Mouse (Mus musculus): ENCODE data around the gene G3bp2. TPM values are rescaled to one million over a fixed set of nuclear protein-coding genes. Genes with fewer than 3 reads are reported as not detected.

G3bp2 gene
- total RNA-seq, 2 experiments from 2014 or later = 90.9 to 130 TPM

DNA sequence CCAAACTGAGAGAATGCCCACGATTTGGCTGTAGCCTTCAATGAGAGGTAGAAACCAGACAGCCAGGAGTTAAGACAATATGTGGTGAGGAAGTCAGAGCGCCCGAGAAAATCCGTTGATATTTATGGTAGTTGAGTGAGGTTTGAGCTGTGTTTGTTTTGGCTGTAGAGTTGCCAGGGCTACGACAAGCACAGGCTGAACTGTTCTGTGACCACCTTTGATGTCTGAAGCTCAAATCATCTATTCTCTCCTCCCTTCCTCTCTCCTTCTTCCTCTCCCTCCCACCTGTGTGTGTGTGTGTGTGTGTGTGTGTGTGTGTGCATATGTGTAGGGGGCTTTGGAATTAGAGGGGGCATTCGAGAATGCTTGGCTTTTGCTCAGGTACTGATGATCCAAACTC, 19.5 kb upstream of the G3bp2 start:
- no peak for ATAC-seq (replicated peaks; ENCODE audit: poor library complexity, severe bottlenecking)

DNA sequence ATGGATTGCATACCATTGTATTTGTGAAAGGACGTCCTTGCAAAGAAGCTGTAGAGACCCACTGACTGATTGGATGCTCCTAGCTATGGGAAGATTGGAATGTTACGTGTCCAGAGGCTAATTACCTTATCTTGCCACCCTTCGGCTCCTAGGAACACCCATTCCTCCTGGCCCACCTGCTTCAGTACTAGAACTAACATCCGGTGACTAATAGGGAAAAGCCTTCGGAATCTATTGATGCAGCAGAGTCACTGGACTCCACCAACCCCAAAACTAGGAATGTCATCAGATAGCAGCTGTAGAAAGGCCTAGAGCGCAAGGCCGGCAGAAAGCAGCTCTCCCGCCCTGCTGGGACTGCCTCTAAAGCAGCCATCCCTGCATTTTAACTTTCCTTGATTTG, 18.1 kb upstream of the G3bp2 start:
- no peak for ATAC-seq (replicated peaks; ENCODE audit: poor library complexity, severe bottlenecking)

DNA sequence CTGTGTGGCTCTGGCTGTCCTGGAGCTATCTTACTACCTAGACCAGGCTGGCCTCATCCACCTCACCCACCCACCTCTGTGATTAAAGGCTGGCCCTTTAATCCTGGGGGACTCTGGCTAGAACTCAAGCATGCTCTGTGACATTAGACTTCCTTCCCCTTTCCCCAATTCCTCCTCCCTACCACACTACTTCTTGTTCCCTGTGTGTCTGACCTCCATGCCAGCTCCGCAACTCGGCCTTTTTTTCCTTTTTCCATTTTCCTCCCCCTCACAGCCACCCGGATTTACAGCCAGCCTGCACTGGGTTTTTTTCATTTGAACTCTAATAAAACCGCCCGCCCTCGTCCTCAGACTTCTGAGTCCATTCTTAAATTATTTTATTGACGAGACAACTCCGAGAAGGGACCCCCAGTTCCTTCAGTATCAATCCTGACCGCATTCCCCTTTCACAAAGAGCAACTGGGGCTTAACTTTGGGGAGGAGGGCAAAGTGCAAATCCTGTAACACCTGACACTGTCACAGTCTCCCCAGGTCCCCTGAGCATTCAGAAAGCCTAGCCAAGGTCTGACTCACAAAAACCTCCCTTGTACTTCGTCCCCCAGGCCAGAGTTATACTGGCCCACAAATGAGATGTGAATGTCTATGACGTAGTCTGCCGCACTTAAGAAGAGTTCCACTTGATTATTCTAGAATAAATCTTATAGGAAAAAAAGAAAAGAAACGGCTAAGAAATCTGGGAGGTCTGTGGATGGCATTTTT, 15.0 kb upstream of the G3bp2 start:
- peak; percentile 87 for ATAC-seq (replicated peaks; ENCODE audit: poor library complexity, severe bottlenecking)

DNA sequence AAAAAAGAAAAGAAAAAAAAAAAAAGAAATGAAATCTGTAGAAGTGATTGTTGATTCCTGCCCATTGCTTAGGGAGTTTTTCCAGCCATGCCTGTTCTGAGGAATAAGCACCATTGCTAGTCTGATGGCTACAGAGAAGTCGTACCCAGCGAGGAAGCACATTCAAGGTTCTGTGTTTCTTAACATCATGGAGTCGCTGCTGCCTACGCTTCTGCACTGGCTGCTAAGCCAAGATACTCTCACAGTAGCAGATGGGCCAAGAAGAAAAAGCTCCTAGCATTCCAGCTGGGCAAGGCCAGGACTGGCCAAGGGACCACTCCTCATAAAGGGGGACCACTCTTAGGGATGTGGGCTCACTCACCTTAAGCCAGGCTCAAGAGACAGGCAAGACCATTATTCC, 14.3 kb upstream of the G3bp2 start:
- ATAC-seq (replicated peaks; ENCODE audit: poor library complexity, severe bottlenecking) = no peak

DNA sequence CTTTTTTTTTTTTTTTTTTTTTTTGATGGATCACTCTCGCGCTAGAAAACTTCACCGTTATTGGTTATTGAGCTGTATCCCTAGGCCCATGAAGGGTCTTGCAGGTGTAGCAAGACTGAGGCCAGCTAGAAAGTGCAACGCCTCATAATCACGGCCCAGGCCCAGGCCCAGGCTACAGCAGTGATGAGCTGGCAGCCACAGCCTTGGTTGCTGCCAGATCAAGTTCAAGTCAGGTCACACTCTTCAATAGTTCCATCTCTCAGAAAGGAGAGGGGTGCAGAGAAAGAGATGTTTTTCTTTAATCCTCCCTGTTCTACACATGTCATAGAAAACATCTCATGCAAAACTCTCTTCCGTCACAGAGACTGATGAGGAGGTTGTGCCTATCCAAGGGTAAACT, 13.3 kb upstream of the G3bp2 start:
- no peak for ATAC-seq (replicated peaks; ENCODE audit: poor library complexity, severe bottlenecking)

DNA sequence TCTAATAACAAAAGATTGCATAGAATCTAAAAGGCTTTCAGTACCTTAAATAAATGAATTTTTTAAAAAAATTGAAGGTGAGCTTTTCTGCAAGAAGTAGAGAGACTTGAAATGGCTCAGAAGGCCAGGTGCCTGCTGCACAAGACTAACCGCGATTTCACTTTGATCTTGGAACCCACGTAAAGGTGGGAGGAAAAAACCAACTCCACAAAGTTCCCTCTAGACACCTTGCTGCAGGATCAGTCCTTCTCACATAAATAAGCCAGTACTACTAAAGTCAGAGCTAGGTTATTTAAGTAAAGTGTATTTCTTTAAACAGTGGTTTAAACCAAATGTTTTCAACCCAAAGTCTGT, 10.5 kb upstream of the G3bp2 start:
- ATAC-seq (replicated peaks; ENCODE audit: poor library complexity, severe bottlenecking) = no peak

DNA sequence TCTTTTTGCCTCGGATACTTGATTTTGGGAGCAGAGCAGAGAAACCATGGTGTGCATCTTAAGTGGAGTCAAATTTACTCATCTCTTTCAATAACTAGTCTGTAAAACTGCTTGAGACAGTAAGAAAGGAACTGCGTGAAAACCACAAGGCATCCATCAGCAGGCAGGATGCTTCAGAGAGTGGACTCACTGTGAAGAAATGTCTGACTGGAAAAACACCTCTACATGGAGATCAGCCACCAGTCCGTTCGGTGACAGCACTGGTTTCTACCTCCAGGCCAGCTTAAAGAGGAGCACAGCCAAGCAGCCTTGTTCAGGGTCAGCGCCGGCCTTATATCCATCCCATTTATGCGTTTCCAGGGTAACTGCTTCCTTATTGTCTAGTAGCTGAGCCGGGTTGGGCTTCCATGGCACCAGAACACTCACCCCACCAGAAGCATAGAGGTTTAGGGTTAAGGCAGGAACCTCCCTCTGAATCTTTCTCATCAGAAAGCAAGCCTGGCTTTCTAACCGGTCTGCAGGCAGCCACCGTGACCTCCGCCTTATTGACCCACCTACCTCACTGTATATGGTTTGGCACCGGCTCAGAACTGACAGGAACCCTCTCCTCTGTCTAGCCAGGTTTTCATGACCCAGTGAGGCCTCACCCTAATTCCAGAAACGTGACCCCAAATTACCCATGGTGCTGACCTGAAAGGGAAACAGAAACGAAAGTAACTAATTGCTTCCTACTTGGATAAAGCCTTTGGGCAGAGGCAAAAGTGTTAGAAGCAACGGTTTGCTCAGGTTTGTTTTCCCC, 9.9 kb upstream of the G3bp2 start:
- ATAC-seq (replicated peaks; ENCODE audit: poor library complexity, severe bottlenecking) = peak; percentile 65

DNA sequence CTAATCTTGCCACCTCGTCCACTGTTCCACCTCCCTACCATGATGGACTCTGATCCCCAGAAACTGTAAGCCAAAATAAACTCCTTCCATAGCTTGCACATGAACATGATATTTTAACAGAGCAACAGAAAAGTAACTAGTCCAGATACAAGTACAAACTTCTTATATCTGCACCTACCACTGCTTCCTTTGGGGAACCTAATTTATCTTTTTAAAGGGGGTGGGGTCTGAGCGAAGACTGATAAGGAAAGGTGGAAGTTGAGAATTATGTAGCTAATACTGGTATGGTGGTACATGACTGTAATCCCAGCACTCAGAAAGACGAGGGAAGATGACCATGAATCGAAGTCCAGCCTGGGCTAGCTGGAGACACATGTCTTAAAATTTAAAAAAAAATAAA, 4.0 kb upstream of the G3bp2 start:
- ATAC-seq (replicated peaks; ENCODE audit: poor library complexity, severe bottlenecking) = no peak

DNA sequence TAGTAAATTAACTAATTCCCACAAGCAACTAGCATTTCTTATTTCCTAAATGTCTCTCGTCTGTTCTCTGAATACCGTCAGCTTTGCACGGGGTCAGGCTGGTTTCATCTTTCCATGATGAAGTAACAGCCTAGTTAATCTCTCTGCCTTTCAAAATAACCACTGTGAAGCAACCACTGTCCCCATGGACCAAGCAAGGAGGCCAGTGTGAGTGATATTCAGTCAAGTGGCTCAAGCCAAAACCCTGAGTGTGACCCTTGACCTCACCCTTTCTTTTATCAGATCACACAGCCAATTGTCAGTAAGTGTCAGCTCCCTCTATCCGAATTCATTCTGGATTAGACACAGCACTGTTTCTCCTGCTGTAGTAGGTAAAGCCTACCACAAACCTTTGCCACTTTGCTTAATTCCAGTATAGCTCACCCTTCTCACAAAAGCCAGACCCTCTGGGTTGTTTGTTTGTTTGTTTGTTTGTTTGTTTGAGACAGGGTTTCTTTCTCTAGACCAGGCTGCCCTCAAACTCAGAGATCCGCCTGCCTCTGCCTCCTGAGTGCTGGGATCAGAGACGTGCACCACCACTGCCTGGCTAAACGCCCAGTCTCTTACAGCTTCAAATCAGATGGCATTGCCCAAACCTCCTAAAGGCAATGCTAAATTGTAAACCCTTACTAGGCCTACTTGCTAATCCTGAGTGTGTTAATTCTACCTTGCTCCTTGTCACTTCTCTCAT, 2.5 kb upstream of the G3bp2 start:
- no peak for ATAC-seq (replicated peaks; ENCODE audit: poor library complexity, severe bottlenecking)

DNA sequence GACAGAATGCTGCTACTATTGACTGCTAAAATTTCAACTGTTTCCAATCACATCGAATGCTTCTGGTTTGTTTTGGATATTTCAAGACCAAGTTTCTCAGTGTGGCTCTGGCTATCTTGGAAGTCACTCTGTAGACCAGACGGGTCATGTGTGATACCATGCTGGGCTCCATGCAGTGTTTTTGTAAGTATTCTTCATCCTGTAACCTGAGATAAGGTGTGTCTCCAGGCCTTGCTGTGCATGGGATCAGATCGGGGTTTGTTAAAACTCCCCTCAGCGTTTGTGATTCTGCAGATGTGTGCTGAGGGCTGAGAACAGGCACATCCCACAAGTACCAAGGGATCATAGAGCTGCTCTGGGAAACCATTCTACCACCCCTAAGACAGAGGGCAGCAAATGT, 1.7 kb upstream of the G3bp2 start:
- ATAC-seq (replicated peaks; ENCODE audit: poor library complexity, severe bottlenecking) = no peak

DNA sequence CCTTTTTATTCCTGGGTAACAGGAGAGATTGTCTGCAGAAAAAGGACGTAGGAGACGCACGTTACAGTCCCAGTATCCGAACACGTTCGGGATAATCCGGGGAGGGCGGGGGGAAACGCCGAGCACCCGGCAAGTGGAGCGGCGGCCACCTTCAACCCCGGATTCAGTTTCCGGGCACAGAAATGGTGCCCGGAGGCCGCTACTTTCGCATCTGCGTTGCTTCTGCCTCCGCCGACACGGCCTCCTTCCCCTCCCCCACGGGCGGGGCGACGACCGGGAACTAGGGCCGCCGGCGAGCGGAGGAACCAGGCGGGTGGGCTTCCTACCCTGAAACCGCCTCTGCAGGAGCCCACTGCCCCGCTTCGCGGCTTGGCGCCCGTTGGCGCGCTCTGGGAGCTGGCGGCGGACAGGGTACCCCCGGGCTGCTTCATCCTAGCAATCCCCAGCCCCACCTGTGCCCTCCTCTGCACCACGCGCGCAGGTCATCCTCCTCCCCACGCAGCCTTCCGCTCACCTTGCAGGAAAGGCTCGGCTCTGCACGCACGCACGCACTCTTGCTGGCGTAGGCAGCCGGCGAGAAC, 608 bp downstream of the G3bp2 start:
- peak; percentile 52 for ATAC-seq (replicated peaks; ENCODE audit: poor library complexity, severe bottlenecking)

DNA sequence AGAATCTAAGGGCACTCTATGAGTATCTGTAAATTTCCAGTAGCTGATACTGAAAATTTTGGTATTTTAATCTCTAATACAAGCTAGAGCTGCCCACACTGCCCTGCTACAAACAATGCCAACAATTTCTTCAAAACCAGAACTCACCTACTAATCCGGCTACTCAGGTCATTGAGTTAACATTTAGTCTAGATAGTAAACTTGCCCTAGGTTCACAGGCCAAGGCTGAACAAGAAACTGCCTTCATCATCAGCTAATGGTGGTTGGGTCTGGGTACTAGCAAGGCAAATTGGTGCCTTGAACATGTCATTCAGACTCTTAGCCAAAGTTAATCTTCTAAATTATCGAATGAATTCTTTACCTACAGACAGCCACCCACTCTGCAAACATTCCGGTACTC, 2.2 kb downstream of the G3bp2 start:
- ATAC-seq (replicated peaks; ENCODE audit: poor library complexity, severe bottlenecking) = no peak

DNA sequence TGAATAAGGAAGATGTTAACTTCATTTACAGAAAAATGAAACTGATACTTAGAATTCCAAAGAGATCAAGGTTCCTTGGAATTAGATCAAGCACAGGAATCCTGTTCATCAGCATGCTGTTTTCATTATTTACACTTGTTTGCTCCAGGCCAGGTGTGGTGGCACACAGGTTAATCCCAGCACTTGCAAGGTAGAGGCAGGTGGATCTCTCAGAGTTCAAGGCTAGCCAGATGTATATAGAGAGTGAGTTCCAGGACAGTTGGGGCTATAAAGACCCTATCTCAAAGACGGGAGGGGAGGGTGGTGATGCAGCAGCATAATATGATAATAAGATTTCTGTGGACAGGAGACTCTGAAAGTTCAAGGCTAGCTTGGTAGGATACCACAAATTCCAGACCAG, 3.1 kb downstream of the G3bp2 start:
- ATAC-seq (replicated peaks; ENCODE audit: poor library complexity, severe bottlenecking) = no peak

DNA sequence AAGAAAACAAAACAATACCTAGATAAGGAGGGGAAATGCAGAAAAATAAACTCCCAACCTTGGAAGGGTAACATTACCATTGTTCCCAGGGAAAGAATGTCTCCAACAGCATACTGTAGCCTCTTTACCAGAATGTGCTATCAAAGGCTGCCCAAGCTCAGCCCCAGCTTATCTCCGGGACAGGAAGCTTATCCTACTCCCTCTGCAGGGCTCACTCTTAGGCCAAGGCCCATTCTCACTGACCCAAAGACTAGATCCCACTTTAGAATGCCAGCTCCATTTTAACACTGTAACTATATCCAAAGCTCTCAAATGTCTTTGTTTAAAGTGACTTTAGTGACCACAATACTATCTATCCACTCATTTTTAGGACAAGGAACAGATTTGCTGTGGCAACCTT, 4.2 kb downstream of the G3bp2 start:
- no peak for ATAC-seq (replicated peaks; ENCODE audit: poor library complexity, severe bottlenecking)

DNA sequence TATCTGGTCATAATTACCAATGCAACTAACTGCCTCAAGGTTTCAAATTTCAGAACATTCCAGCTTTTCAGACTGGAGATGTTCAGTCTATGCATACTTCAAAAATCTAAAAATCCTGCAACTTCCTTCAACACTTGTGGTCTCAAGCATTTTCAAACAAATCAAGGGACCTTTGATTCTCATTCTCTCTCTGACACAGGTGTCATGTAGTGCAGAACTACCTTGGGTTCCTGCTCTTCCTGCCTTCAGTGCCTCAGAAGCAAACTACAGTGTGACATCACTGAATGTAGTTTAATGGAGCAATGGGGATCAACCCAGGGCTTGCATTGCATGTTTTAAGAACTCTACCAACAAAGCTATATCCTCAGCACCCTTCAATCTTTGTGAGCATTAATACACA, 4.8 kb downstream of the G3bp2 start:
- no peak for ATAC-seq (replicated peaks; ENCODE audit: poor library complexity, severe bottlenecking)

DNA sequence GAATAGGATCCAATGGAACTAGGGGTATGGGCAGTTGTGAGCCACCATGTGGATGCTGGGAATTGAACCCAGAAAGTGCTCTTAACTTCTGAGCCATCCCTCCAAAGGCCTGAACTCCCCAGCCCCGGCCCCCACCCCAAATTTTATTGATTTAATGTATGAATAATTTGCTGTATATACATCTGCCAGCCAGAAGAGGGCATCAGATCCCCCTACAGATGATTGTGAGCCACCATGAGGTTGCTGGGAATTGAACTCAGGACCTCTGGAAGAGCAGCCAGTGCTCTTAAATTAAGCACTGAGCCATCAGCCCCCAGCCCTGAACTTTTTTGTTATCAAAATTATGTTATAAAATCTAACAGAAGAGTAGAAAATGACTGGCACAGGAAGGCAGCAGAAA, 7.2 kb downstream of the G3bp2 start:
- no peak for ATAC-seq (replicated peaks; ENCODE audit: poor library complexity, severe bottlenecking)

DNA sequence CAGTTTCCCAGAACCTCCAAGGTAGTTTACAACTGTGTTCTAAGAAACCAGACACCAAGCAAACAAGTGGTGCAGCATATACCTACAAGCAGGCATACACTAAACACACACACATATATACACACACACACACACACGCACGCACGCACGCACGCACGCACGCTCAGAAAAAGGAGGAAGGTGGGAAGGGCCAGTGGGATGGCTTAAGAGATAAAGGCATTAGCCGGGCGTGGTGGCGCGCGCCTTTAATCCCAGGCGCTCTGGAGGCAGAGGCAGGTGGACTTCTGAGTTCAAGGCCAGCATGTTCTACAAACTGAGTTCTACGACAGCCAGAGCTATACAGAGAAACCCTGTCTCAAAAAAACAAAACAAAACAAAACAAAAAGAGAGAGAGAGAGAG, 9.5 kb downstream of the G3bp2 start:
- ATAC-seq (replicated peaks; ENCODE audit: poor library complexity, severe bottlenecking) = no peak

DNA sequence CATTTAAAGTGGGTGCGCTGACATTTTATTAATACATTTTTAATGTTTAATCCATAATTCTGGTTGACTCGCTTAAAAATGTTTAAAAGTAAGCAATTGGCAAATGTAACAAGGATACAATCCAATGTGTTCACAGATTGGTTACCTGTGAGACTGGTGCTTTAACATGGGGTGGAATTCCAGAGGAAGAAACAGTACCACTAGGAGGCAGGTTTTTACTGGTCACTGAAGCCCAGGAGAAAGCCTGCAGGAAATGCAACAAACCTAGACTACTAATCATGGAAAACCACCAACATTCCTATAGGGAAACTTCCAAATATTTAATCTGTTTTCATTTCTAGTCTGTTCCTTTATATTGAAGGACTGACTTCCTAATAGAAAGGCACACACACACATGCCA, 20.3 kb downstream of the G3bp2 start:
- ATAC-seq (replicated peaks; ENCODE audit: poor library complexity, severe bottlenecking) = no peak

DNA sequence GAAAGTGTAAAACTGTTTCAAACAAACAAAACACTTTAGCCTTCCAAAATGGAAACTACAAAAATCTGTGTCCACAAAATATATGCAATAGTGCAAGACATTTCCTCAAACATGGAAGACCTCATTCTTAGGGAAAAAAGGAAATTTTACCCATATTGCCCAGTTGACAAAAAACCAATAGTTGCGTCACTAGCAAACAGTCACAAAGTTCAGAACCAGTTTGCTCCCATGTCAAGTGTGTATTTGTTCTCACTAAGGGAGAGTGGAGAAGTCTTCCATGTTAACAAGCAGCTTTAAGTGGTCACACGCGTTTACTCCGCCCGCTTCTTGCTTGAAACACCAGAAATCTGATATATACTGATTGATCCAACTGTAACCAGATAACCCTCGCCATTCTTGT, 30.7 kb downstream of the G3bp2 start:
- ATAC-seq (replicated peaks; ENCODE audit: poor library complexity, severe bottlenecking) = no peak

DNA sequence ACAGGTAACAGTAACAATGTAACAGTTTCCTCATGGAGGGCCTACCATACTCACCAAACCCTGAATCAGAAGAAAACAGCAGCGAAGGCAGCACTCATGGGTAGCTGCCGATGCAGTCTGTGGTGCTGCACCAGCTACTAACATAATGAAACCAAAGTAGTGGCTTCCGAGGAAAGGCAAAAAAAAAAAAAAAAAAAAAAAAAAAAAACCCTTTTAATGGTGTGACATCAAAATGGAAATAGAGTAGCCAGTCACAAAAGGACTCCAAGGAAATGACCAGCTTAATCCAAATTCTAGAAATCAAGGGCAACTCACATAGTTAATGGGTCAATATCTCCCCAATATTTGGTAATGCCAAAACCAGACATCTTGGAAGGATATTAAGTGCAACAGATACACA, 33.1 kb downstream of the G3bp2 start:
- no peak for ATAC-seq (replicated peaks; ENCODE audit: poor library complexity, severe bottlenecking)

DNA sequence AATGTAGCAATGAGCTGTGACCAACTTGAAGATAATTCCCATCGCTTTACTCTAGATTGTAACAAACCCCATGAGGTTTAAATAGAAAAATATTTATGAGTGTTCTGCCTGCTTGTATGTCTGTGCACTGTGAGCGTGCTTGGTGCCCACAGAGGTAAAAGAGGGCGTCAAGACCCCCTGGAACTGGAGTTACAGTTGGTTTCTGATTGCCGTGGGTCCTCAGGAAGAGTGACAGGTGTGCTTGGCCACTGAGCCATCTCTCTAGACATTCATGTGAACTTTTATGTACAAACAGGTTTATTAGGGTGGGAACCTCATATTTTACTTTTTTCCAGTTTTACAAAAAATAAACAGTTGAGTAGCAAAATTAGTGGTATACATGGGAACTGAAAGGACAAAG, 39.7 kb downstream of the G3bp2 start, which contains the start of gene Cdkl2:
Gene Cdkl2 (minus strand): TSS at position 101 of the 400 bp plus-strand sequence.
- no peak for ATAC-seq (replicated peaks; ENCODE audit: poor library complexity, severe bottlenecking)
